Mouse (Mus musculus) layer of hippocampus, postnatal 25 days (tissue): Measurements from ENCODE around the gene Btrc. TPM values are rescaled to one million over a fixed set of nuclear protein-coding genes. Genes with fewer than 3 reads are reported as not detected.

Source experiments
- DNase-seq, 2 experiments: peaks; one replicate each; pipeline ENCODE4 v3.0.0; 2022; ENCODE audit warnings: mixed read lengths in 2 of 2, low spot score in 1 of 2; ENCODE audit errors: extremely low spot score in 1 of 2
- total RNA-seq, 2 experiments: library from RNA; stranded (reverse); gene quantifications; 2 replicates each; pipeline ENCODE4 v1.2.3; 2021

Btrc gene
- total RNA-seq, 2 experiments from 2014 or later = 93.9 to 94.3 TPM

DNA sequence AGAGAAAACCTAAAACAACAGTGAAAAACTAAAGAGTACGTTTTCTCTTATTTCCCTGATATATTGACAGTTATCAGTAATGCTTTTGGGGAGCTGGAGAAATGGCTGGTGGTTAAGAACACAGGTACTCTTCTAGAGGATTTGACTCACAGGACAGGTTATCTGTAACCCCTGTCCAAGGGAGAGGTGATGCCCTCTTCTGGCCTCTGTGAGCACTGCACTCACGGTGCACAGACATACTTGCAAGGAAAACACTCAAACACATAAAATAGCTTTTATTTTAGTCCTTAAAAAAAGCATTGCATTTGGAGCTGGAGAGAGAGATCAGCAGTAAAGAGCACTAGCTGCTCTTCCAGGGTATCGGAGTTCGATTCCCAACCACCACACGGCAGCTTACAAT is 106.2 kb downstream of the Btrc start:
- no peak for DNase-seq

GRCm38 (mm10) chr19:45472691-45473520 is 109.4 kb downstream of the Btrc start:
- no peak for DNase-seq

GRCm38 (mm10) chr19:45474686-45475085 is 111.2 kb downstream of the Btrc start:
- no peak for DNase-seq

DNA sequence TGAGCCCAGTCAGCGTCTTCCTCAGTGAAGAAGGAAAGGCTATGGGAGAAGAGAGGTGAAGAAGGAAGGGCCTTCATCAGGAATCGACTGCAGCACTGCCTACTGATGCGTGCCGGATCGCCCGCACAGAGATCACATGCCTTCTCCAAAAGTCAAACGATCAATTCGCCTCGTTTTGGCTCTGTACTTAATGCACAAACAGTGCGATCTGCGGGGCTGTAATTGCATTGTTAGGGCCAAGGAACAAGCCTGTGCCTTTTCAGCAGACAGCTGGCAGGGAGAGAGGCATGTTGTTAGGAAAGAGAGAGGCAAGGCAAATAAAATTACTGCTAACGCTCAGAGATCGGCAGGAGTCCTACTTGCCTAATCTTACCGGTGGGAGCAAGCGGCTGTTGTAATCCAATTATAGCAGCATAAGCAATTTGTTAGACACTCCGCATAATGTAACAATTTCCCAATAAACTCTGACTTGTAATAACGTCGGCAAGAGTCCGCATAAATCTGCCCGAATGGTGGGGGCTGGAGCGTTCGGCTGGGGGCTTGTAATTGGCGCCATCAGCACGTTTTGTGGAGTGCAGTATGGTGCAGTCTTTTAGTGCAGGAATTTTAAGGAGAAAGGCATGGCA is 112.5 kb downstream of the Btrc start:
- DNase-seq = peak; percentile 23 to 24

DNA sequence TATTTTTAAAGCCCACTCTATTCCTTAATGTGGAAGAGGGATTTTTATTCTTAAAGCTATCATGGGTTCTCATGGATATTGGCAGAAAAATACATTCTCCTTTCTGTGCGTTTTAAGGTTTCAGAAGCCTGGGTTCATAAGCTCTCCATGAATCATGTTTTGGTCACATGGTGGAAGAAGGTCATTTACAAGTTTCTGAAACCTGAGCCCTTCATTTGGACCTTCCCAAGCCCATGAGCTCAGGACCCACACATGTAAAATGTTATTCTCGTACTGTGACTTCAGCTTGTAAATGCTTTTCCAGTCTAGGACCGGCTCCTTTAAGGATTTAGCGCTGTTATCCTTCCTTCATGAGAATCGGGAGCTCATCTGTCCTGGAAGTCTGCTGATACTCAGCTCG is 116.0 kb downstream of the Btrc start:
- no peak for DNase-seq

DNA sequence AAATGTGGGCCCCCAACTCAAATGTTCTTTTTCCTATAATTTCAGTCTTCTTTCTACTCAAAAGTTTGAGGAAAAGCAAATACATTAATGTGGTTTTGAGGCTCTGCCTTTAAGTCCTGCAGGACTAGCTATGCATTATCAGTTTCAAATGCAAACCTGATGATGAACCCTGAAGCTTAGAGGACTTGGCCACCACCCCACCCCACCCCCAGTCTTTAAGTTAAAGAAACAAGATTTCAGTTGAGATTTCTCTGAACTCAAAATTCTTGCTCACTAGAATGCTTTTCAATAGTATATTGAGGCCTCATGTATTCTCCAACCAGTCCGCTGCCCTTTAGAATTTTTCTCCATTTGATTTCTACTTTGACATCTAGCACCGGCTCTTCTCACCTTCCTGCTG is 117.0 kb downstream of the Btrc start:
- no peak for DNase-seq

- no peak for DNase-seq
These were observed 117.4 kb downstream of the Btrc start for GRCm38 (mm10) chr19:45480951-45481350.

DNA sequence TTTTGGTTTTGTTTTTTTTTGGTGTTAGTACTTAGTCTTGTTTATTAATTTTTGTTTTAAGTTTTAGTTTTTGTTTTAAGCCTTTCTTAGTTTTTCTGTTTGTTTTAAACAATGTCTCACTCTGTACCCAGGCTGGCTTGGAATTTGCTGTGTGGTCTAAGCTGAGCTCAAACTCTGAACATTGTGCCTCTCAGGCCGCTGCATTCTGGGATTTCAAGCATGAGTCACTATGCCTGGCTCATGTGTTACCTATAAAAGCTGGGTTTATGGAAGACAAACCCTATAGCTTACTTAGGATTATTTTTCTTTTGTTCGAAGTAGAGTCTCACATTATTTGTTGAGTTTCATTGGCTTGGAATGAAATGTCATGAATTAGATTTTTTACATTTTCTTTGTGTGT is 119.9 kb downstream of the Btrc start:
- DNase-seq = no peak

DNA sequence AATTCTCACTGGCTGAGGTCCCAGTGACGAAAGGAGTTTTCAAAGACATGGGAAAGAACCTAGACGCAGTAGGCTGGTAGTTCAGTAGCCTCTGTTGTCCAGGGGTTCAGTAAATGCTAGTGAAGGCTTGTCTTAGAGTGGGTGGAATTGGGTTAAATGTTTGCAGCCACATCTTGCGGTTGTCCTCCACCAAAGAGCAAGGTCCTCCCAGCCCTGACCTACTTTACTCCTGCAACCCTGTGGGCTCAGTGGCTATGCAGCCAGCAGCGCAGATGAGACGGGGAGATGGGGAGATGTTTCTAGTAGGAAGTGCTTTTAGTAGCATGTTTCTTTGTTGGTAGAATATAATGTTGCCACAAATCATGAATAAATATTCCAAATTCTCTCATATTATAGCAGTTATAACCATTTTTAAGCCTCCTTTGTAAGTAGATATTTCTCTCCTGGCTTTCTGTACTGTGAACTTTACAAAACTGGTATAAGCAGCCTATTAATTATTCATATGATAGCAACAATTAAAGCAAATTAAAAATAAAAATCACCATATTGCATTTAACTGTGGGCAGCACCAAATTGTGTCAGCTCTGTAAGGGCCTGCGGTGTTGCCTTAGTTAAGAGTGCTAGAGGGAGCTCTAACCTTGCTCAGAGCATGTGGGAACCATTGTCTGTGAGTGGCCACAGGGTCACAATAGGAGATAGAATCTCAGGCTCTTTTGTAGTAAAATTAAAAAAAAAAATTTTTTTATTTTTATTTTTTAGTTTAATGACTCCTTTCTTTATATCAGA is 122.9 kb downstream of the Btrc start:
- DNase-seq = no peak

DNA sequence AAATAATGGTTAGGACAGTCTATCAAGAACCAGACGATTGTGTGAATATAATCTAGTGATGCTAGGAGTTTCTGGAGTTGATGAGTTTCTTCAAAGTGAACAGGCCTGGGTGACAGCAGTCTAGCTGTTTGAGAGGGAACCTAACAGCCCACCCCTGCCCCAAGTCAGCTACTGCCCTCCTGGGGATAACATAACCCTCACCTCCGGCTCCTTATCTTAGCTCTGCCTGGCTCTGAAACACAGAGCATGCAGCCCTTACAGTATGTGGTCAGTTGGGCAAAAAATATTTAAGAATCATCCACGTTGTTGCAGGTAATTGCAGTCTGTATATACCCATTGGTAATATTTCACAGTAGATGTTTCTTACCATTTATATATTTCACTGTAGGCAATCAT is 123.5 kb downstream of the Btrc start:
- DNase-seq = no peak

DNA sequence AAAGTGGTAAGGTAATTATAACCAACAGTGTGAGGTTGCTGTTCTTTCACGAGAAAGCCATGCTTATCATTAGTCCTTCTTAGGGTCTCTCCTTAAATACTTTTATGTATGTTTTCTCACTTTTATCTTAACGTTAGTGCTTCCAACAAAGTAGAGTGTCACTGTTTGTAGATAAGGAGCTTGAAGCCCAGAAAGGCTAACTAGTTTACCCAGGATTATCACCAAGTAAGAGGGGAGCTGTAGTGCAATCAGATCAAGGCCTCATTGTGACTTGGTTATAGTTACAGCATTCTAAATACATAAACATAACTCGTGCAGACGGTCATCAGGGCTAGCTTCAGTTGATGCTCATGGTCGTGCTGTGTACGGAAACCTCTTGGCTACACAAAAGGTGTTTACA is 126.4 kb downstream of the Btrc start:
- no peak for DNase-seq

DNA sequence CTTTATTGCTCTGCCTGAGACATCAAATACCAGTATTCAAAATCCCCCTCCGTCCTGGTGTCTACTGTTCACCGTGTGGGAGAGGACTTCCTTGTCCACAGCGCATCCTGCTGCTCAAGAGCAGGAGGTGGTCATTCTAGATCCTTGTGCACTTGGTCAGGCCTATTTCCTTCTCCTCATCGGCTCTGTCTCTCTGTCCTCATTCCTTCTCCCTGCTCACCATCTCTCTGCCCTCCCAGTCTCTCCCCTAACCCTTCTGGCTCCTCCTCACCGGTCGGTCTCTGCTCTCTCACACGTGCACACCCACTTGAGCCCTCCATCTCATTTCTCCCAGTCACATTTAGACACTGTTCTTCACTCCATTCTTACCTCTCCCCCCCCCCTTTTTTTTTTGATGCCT is 127.7 kb downstream of the Btrc start:
- no peak for DNase-seq

DNA sequence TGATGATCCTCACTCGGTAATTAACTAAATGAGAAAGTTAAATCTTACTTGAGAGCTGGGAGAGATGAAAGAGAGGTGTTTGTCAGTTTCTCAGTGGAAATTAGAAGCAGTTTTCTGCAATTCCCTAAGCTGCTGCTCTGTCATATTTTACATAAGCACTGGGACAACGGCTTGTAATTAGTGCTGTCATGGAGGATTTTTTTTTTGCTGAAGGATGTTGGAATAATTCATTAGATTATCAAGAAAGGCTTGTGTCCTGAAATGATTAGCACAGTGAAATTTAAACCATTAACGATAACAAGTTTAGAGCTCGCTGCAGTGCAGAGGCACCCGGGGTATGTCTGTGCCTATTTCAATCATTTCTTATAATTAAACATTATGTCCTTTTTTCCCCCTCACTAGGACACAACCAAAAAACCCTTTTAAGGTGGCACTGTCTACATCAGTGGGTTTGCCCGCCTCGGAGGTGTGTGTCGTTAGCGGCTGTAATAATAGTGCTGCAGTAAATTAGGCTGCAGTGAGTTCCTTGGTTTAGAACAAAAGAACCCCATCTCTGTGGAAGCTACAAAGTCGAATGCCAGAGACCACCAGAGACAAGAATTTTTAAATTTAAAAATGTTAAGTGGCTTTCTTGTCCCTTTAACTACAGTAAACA is 130.7 kb downstream of the Btrc start:
- no peak for DNase-seq

DNA sequence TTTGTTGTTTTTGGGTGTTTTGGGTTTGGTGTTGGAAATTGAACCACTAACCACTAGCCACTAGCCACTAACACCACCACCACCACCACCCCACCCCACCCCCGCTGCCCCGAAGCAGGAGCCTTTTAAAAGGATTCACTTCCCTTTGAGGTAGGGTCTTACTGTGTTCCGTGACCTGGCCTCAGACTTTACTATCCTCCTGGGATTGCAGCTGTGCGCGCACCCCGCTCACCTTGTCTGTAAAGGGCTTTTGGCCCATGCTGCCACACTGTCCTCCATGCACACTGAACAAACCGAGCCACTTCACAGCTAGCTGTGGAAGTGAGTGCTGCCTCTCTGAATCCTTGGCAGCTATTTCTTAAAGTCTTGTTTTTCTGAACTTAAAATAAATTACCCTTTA is 141.9 kb downstream of the Btrc start:
- no peak for DNase-seq

DNA sequence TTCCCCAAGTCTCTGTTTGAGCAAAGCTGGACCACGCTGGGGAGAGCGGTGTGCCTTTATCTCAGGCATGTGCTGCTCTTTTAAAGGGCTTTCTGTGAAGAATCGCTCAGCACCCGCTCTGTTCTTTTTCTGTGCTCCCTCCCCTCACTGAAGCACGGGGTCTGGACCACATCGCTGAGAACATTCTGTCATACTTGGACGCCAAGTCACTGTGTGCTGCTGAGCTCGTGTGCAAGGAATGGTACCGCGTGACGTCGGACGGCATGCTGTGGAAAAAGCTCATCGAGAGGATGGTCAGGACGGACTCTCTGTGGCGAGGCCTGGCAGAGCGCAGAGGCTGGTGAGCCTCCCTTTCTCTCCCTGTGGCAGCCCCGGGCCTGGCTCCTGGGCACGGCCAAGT is 144.0 kb downstream of the Btrc start:
- no peak for DNase-seq

GRCm38 (mm10) chr19:45510680-45511079 is 147.1 kb downstream of the Btrc start:
- no peak for DNase-seq

DNA sequence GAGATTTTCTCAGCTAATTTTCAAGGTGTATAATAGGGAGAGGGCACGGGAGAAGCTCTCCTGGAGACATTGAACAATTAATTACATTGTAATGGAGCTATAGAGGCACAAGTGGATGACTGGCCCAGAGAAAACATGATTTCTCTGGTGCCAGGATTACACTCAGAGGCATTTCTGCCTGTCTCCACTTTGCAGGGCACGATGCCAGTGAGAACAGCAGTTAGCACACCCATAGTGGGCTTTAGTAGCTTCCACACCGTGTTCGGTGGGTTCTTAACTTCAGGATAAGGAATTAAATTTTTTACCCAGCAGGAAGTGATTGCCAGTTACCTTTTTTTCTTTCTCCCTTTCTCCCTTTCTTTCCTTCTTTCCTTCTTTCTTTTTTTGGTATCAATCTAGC is 147.9 kb downstream of the Btrc start:
- peak in 1 of 2 experiments; percentile 38 for DNase-seq

DNA sequence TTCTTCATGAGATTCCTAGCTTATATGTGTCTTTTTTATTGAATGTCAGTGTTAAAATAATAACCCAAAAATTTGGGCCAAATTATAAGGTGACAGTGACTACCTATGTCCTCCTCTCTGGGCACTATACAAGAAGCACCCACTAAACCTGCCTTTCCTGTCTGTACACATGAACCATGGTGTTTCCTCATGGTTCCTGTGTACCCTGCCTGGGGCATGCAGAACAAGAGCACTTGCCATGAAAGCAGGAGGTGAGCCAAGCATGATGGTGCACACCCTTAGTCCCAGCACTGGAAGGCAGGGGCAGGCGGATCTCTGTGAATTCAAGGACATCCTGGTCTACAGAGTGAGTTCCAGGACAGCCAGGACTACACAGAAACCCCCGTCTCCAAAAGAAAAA is 151.8 kb downstream of the Btrc start:
- no peak for DNase-seq

- no peak for DNase-seq
These were observed 152.7 kb downstream of the Btrc start for GRCm38 (mm10) chr19:45516264-45516663.

- DNase-seq = no peak
These were observed 163.8 kb downstream of the Btrc start for GRCm38 (mm10) chr19:45527382-45527781.
